Comparison of ENCODE assay signal across 23 mouse cellular contexts in genomic region chr19:56336321-56336720, GRCm38 (mm10). TPM values are rescaled to one million over a fixed set of nuclear protein-coding genes. Genes with fewer than 3 reads are reported as not detected.
"Had no signal": no experiment of that assay in that cellular context is flagged by ENCODE, and none has a peak within 500 bp of the region (broad histone marks: within the 10 kb centered on the region; RNA-seq: fewer than 3 reads in every experiment).

No protein-coding gene starts in this region.

- ATAC-seq: hindbrain, postnatal 0 days; inflammation-experienced regulatory T-cells, adult 6 months; intestine, embryonic 16.5 days; lung, postnatal 0 days; midbrain, embryonic 15.5 days had no signal

- H3K4me1 ChIP-seq: liver, embryonic 13.5 days; midbrain, embryonic 12.5 days; midbrain, embryonic 15.5 days; neural tube, embryonic 13.5 days; stomach, embryonic 15.5 days had no signal

- H3K4me2 ChIP-seq: liver, embryonic 13.5 days; lung, embryonic 14.5 days; midbrain, embryonic 12.5 days; midbrain, embryonic 15.5 days; neural tube, embryonic 13.5 days; stomach, embryonic 15.5 days had no signal

- H3K9ac ChIP-seq: liver, embryonic 13.5 days; lung, embryonic 14.5 days; midbrain, embryonic 12.5 days; midbrain, embryonic 15.5 days; neural tube, embryonic 13.5 days; stomach, embryonic 15.5 days had no signal

- H3K36me3 ChIP-seq: liver, embryonic 13.5 days; midbrain, embryonic 12.5 days; midbrain, embryonic 15.5 days; neural tube, embryonic 13.5 days; stomach, embryonic 15.5 days had no signal

- H3K27ac ChIP-seq: hindbrain, postnatal 0 days; layer of hippocampus, adult 2 months; liver, embryonic 13.5 days; macrophage; midbrain, embryonic 12.5 days; midbrain, embryonic 15.5 days; neural tube, embryonic 13.5 days; stomach, embryonic 15.5 days had no signal

- H3K9me3 ChIP-seq: liver, embryonic 13.5 days; midbrain, embryonic 12.5 days; midbrain, embryonic 15.5 days; neural tube, embryonic 13.5 days; stomach, embryonic 15.5 days had no signal

- DNase-seq: layer of hippocampus, adult 9-11 months; liver, embryonic 13.5 days; lung, embryonic 14.5 days; retina, postnatal 1 day; right cerebral cortex, postnatal 25 days; spleen, adult 18-20 months; thymus, postnatal 25 days had no signal

- H3K27me3 ChIP-seq: liver, embryonic 13.5 days; midbrain, embryonic 15.5 days; stomach, embryonic 15.5 days had no signal

- H3K4me3 ChIP-seq: layer of hippocampus, adult 2 months; liver, embryonic 13.5 days; midbrain, embryonic 12.5 days; midbrain, embryonic 15.5 days; neural tube, embryonic 13.5 days; stomach, embryonic 15.5 days had no signal

RNA-seq across cellular contexts. Expression of gene Habp2, which starts 49.4 kb away (rescaled TPM):
- total RNA-seq: hindbrain, postnatal 0 days; layer of hippocampus, adult 2 months; layer of hippocampus, postnatal 25 days; left cerebral cortex, adult 18-20 months; left cerebral cortex, postnatal 25 days; megakaryocyte, adult 5-6 weeks; neutrophil, adult 5-6 weeks had no signal
- polyA plus RNA-seq: hindbrain, postnatal 0 days; limb, embryonic 14.5 days; macrophage; midbrain, embryonic 12.5 days had no signal

RNA-seq across cellular contexts. Expression of gene Nrap, which starts 53.5 kb away (rescaled TPM):
- total RNA-seq: neutrophil, adult 5-6 weeks had no signal
- polyA plus RNA-seq: inflammation-experienced regulatory T-cells, adult 6 months had no signal
